Mouse (Mus musculus) myocyte (in vitro differentiated cells): ENCODE measurements at regions not wholly inside any gene's neighbourhood (a gene's known extent, or its start where the extent isn't known, plus 50 kb on each side); places are given as distances from the start of the nearest gene placed in this dataset.

Experiments used
- H3K27me3 ChIP-seq: one replicate; pipeline ENCODE4 v1.6.1; 2011; ENCODE audit not compliant: control insufficient read depth, insufficient read depth, insufficient read length
- H3K36me3 ChIP-seq: one replicate; pipeline ENCODE4 v1.6.1; 2011; ENCODE audit not compliant: control insufficient read depth, insufficient read depth
- H3K4me2 ChIP-seq: one replicate; pipeline ENCODE4 v1.6.1; 2011; ENCODE audit warnings: low read depth, control low read depth
- H3K4me3 ChIP-seq: one replicate; pipeline ENCODE4 v1.5.1; 2011; ENCODE audit warnings: mild to moderate bottlenecking, control low read depth, moderate library complexity
- H3K79me2 ChIP-seq: one replicate; pipeline ENCODE4 v1.6.1; 2011; ENCODE audit not compliant: control insufficient read depth, insufficient read depth
- H3ac ChIP-seq: one replicate; pipeline ENCODE4 v1.6.1; 2011; ENCODE audit not compliant: control insufficient read depth, insufficient read length
- CEBPB ChIP-seq: IDR thresholded peaks from 2 replicates; pipeline ENCODE4 v1.6.1; 2011; ENCODE audit warnings: mild to moderate bottlenecking, moderate library complexity; ENCODE audit not compliant: poor library complexity, insufficient read depth, severe bottlenecking
- E2F4 ChIP-seq: IDR thresholded peaks from one replicate; pipeline ENCODE4 v1.6.1; 2011; ENCODE audit warnings: mild to moderate bottlenecking, control low read depth, moderate library complexity; ENCODE audit not compliant: insufficient read depth
- MAX ChIP-seq: IDR thresholded peaks from one replicate; pipeline ENCODE4 v1.6.1; 2011; ENCODE audit warnings: low read depth, mild to moderate bottlenecking, control low read depth
- MYOD1 ChIP-seq, 3 experiments: IDR thresholded peaks; one replicate each; pipeline ENCODE4 v1.6.1; 2011; ENCODE audit warnings: control low read depth in 2 of 3, low read depth in 2 of 3, mild to moderate bottlenecking in 2 of 3, moderate library complexity in 1 of 3; ENCODE audit not compliant: insufficient read length in 2 of 3, control insufficient read depth in 1 of 3
- MYOG ChIP-seq, 3 experiments: IDR thresholded peaks; one replicate each; pipeline ENCODE4 v1.6.1; 2011; ENCODE audit warnings: control low read depth in 2 of 3, low read depth in 2 of 3, mild to moderate bottlenecking in 2 of 3; ENCODE audit not compliant: insufficient read length in 2 of 3, control insufficient read depth in 1 of 3, insufficient read depth in 1 of 3
- POLR2A ChIP-seq: IDR thresholded peaks from one replicate; pipeline ENCODE4 v1.6.1; 2011; ENCODE audit warnings: low read depth, mild to moderate bottlenecking, control low read depth, moderate library complexity; ENCODE audit not compliant: insufficient read length
- POLR2AphosphoS2 ChIP-seq: IDR thresholded peaks from one replicate; pipeline ENCODE4 v1.6.1; 2011; ENCODE audit warnings: low read depth, control low read depth; ENCODE audit not compliant: insufficient read length
- REST ChIP-seq: IDR thresholded peaks from one replicate; pipeline ENCODE4 v1.6.1; 2011; ENCODE audit warnings: mild to moderate bottlenecking, control low read depth, moderate library complexity; ENCODE audit not compliant: insufficient read depth, insufficient read length
- SRF ChIP-seq: IDR thresholded peaks from one replicate; pipeline ENCODE4 v1.6.1; 2011; ENCODE audit warnings: low read depth; ENCODE audit not compliant: control insufficient read depth, insufficient read length
- TCF12 ChIP-seq: IDR thresholded peaks from one replicate; pipeline ENCODE4 v1.6.1; 2011; ENCODE audit warnings: mild to moderate bottlenecking, control low read depth; ENCODE audit not compliant: poor library complexity, insufficient read depth, severe bottlenecking
- TCF3 ChIP-seq: IDR thresholded peaks from one replicate; pipeline ENCODE4 v1.6.1; 2011; ENCODE audit warnings: low read depth, control low read depth; ENCODE audit not compliant: insufficient read length
- USF1 ChIP-seq: IDR thresholded peaks from one replicate; pipeline ENCODE4 v1.6.1; 2011; ENCODE audit warnings: low read depth, mild to moderate bottlenecking, control low read depth, moderate library complexity

DNA sequence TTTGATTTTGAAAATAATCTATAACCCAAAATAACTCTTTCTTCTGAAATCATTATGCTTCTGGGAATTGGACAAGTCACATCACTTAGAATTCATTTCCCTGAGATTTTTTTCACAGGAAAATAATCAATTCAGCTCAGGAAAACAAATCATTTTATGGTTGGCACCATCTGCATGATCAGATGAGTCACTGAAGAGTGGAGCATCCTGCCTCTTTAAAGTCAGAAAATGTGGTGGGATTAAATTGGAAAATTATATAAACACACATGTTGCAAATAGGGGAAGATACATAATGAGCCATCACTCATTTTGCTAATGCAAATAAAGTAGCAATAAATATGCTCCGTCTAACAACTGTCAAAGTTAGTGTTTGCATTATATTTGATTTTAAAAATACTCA is 93.6 kb upstream of the Tmeff2 start:
- Histone ChIP-seq H3K79me2 (no peaks in the 10 kb centered on the region), H3K27me3 (no peaks in the 10 kb centered on the region), H3K4me2 (no peak overlapping the region), H3ac (no peak overlapping the region), H3K36me3 (no peaks in the 10 kb centered on the region), H3K4me3 (no peak overlapping the region)
- no peak for TF ChIP-seq MYOG (IDR thresholded peaks at IDR 0.05; ENCODE audit: control insufficient read depth in 1 of 3, insufficient read depth in 1 of 3, insufficient read length in 2 of 3, low read depth in 2 of 3)
- no peak for TF ChIP-seq E2F4
- no peak for TF ChIP-seq MYOD1 (IDR thresholded peaks at IDR 0.05; ENCODE audit: control insufficient read depth in 1 of 3, insufficient read length in 2 of 3, low read depth in 2 of 3)
- TF ChIP-seq SRF, result no peak
- TF ChIP-seq POLR2A, result no peak
- no peak for TF ChIP-seq TCF3
- no peak for TF ChIP-seq CEBPB
- TF ChIP-seq TCF12, result no peak
- TF ChIP-seq POLR2AphosphoS2, result no peak
- no peak for TF ChIP-seq REST
- TF ChIP-seq MAX, result no peak
- TF ChIP-seq USF1, result no peak

DNA sequence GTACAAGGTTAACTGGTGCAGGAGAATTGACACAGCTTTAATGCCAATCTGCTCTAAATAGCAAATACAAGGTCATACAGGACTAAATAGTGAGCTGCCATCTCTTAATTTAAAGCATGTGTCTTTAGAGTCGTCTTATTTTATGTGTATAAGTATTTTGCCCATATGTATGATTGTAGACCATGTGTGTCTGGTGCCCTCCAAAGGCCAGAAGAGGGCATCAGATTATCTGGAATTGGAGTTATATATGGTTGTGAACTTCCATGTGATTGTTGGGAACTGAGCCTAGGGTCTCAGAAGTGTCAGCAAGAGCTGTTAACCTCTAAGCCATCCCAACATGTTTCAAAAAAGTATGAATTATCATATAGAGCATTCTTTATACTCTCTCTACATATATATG is 68.8 kb upstream of the Tmeff2 start:
- H3K27me3 ChIP-seq, result no peaks in the 10 kb centered on the region
- H3K4me2 ChIP-seq, result no peak overlapping the region
- no peak overlapping the region for H3ac ChIP-seq
- H3K36me3 ChIP-seq, result no peaks in the 10 kb centered on the region
- no peaks in the 10 kb centered on the region for H3K79me2 ChIP-seq
- no peak overlapping the region for H3K4me3 ChIP-seq
- no peak for TF ChIP-seq MYOD1 (IDR thresholded peaks at IDR 0.05; ENCODE audit: control insufficient read depth in 1 of 3, insufficient read length in 2 of 3, low read depth in 2 of 3)
- no peak for TF ChIP-seq REST
- no peak for TF ChIP-seq E2F4
- no peak for TF ChIP-seq POLR2AphosphoS2
- TF ChIP-seq CEBPB, result no peak
- no peak for TF ChIP-seq TCF12
- no peak for TF ChIP-seq POLR2A
- TF ChIP-seq MAX, result no peak
- TF ChIP-seq MYOG (IDR thresholded peaks at IDR 0.05; ENCODE audit: control insufficient read depth in 1 of 3, insufficient read depth in 1 of 3, insufficient read length in 2 of 3, low read depth in 2 of 3), result no peak
- no peak for TF ChIP-seq USF1

DNA sequence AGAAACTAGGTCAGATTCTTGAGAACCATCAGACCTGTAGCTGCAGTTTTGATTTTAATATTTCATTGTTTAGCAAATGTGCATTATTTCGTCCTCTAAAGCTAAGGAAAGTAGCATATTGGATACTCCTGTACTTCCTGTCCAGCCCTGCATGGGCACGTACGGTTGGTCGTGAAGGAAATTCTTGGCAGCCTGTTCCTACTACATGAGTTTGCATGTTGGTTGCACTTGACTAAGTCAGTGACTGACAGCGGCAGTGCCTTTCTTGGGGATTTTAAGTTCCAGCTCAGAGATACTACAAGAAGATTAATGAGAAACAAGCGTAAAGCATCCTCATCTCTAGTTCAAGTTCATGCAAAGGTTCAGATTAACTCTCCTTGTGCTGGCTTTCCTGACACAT is 64.3 kb upstream of the Tmeff2 start:
- H3K4me3 ChIP-seq, result no peak overlapping the region
- no peaks in the 10 kb centered on the region for H3K27me3 ChIP-seq
- no peaks in the 10 kb centered on the region for H3K79me2 ChIP-seq
- no peaks in the 10 kb centered on the region for H3K36me3 ChIP-seq
- H3ac ChIP-seq, result no peak overlapping the region
- TF ChIP-seq CEBPB (no peak), MAX (no peak), POLR2A (no peak), USF1 (no peak), MYOD1 (IDR thresholded peaks at IDR 0.05; ENCODE audit: control insufficient read depth in 1 of 3, insufficient read length in 2 of 3, low read depth in 2 of 3) (no peak), TCF12 (no peak), POLR2AphosphoS2 (no peak), REST (no peak), E2F4 (no peak), TCF3 (no peak), SRF (no peak), MYOG (IDR thresholded peaks at IDR 0.05; ENCODE audit: control insufficient read depth in 1 of 3, insufficient read depth in 1 of 3, insufficient read length in 2 of 3, low read depth in 2 of 3) (no peak)
- no peak overlapping the region for H3K4me2 ChIP-seq

DNA sequence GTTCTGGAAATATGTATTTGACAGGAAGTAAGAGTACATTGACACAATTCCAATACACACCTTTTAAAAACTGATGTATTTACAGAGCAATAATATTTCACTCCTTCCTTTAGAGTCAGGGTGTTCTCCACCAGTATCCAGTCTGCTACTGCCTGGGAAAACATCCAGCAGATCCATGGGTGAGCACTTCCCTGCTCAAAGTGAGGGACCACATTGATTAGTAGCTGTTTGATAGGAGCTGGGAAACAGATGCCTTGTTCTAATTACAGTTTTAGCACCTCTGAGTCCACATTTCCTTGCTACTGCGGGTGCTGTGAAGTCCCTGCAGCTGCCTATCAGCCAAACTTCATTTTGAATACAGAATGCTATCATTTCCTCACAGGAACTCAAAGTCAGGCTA is 53.3 kb upstream of the Tmeff2 start:
- Histone ChIP-seq H3K36me3 (no peaks in the 10 kb centered on the region), H3K27me3 (no peaks in the 10 kb centered on the region), H3K4me2 (no peak overlapping the region), H3K4me3 (no peak overlapping the region), H3ac (no peak overlapping the region), H3K79me2 (no peaks in the 10 kb centered on the region)
- no peak for TF ChIP-seq REST
- no peak for TF ChIP-seq MYOD1 (IDR thresholded peaks at IDR 0.05; ENCODE audit: control insufficient read depth in 1 of 3, insufficient read length in 2 of 3, low read depth in 2 of 3)
- no peak for TF ChIP-seq POLR2AphosphoS2
- TF ChIP-seq CEBPB, result no peak
- TF ChIP-seq TCF12, result no peak
- TF ChIP-seq USF1, result no peak
- TF ChIP-seq TCF3, result no peak
- TF ChIP-seq MYOG (IDR thresholded peaks at IDR 0.05; ENCODE audit: control insufficient read depth in 1 of 3, insufficient read depth in 1 of 3, insufficient read length in 2 of 3, low read depth in 2 of 3), result no peak
- no peak for TF ChIP-seq MAX
- no peak for TF ChIP-seq E2F4
- no peak for TF ChIP-seq SRF
- no peak for TF ChIP-seq POLR2A
